Mouse (Mus musculus): ENCODE data around the gene Cox15. TPM values are rescaled to one million over a fixed set of nuclear protein-coding genes. Genes with fewer than 3 reads are reported as not detected.

Gene Cox15
- polyA plus RNA-seq, 1 experiment from 2014 or later: 15.4 TPM

- Histone ChIP-seq H3K27me3 (ENCODE audit: low read depth, poor library complexity, severe bottlenecking) (peaks cover 10% of the 10 kb centered on the region; the same call in 1 of the 2 replicates), H3K9me3 (replicated peaks) (no peaks in the 10 kb centered on the region), H3K4me3 (peak within 1 kb of the TSS; percentile 73), H3K27ac (peak within 1 kb of the TSS; percentile 82), H3K36me3 (peaks cover 20% of the 10 kb centered on the region), H3K4me1 (peaks cover 17% of the 10 kb centered on the region)
- DNase-seq (ENCODE audit: low spot score): peak; percentile 95
- under 1% methylated on average over 60 of the region's 60 CpGs for WGBS
Measured at GRCm38 (mm10) chr19:43689419-43690246, 63.2 kb downstream of the Cox15 start, which contains the start of gene Entpd7. Gene Entpd7, plus strand, starts transcription at chr19:43689672.

Other genes starting within 250 kb of the Cox15 start
- gene Got1, start 228.4 kb downstream of the Cox15 start, polyA plus RNA-seq (2016; fragmentation: Nextera tagmentation; extraction: Ambion mirVana): 53.9 and 64.8 TPM in 2 replicates
- gene Nkx2-3, start 140.7 kb downstream of the Cox15 start, polyA plus RNA-seq (2016; fragmentation: Nextera tagmentation; extraction: Ambion mirVana): 0.65 TPM in 1 of 2 replicates, not detected in the other
- 10.8 and 12.7 TPM in 2 replicates for gene Slc25a28, start 78.1 kb downstream of the Cox15 start, polyA plus RNA-seq (2016; fragmentation: Nextera tagmentation; extraction: Ambion mirVana)
- gene Entpd7, start 63.3 kb downstream of the Cox15 start, polyA plus RNA-seq (2016; fragmentation: Nextera tagmentation; extraction: Ambion mirVana): 9.4 and 12.7 TPM in 2 replicates
- 12.3 and 13.1 TPM in 2 replicates for gene Cutc, start within 50 bp of the Cox15 start, polyA plus RNA-seq (2016; fragmentation: Nextera tagmentation; extraction: Ambion mirVana)
- gene Abcc2, start 29.2 kb upstream of the Cox15 start, polyA plus RNA-seq (2016; fragmentation: Nextera tagmentation; extraction: Ambion mirVana): 0.26 TPM in 1 of 2 replicates, not detected in the other
- 19.4 and 22.0 TPM in 2 replicates for gene Dnmbp, start 187.2 kb upstream of the Cox15 start, polyA plus RNA-seq (2016; fragmentation: Nextera tagmentation; extraction: Ambion mirVana)
- 0.10 TPM in 1 of 2 replicates, not detected in the other for gene Cpn1, start 233.6 kb upstream of the Cox15 start, polyA plus RNA-seq (2016; fragmentation: Nextera tagmentation; extraction: Ambion mirVana)

Measured in limb, embryonic 10.5 days (tissue).